Mouse (Mus musculus) C3H10T1/2 (cell line): Measurements from ENCODE around the gene Tepsin. TPM values are rescaled to one million over a fixed set of nuclear protein-coding genes. Genes with fewer than 3 reads are reported as not detected.

ENCODE experiments used
- polyA plus RNA-seq, 2 experiments: library from polyadenylated mRNA; unstranded; fragments of >200 nt; fragmentation: generic; extraction: Trizol; gene quantifications; one replicate each; pipeline ENCODE4 v1.2.1; 2012; ENCODE audit warnings: missing spikeins in 2 of 2

Tepsin gene
- polyA plus RNA-seq = 10 to 100 TPM in 1 of 2 experiments, 1 to 10 TPM in 1; 6.1 to 21.7 TPM

GRCm38 (mm10) chr11:120098588-120099511 is at the start of gene Tepsin, which contains the start of gene Ndufaf8:
Gene Tepsin (minus strand): TSS chr11:120098731.
Gene Ndufaf8 (plus strand): TSS chr11:120098928.

DNA sequence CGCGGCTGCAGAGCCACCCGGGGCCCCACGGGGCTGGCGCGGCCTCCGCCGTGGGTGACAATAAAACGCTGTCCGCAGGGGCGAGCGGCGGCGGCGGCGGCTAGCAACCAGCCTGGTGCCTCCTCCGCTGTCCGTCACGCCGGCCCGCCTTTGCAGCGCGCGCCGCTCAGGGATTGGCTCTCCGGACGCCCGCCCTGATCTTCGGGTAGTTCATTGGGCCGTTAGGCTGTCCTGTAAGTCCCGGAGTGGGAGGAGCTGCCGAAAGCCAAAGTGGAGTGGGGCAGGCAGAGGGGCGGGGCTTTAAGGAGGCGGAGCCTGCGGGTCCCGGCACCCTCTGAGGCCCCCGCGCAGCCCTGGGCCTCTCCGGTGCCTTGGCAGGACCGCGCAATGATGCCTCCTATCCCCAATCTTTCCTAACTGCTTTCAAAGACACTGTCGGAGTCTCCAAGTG is 11.8 kb downstream of the Tepsin start, which contains the start of gene Cep131:
Gene Cep131, minus strand, starts transcription at position 126 of the 451 bp plus-strand sequence.

DNA sequence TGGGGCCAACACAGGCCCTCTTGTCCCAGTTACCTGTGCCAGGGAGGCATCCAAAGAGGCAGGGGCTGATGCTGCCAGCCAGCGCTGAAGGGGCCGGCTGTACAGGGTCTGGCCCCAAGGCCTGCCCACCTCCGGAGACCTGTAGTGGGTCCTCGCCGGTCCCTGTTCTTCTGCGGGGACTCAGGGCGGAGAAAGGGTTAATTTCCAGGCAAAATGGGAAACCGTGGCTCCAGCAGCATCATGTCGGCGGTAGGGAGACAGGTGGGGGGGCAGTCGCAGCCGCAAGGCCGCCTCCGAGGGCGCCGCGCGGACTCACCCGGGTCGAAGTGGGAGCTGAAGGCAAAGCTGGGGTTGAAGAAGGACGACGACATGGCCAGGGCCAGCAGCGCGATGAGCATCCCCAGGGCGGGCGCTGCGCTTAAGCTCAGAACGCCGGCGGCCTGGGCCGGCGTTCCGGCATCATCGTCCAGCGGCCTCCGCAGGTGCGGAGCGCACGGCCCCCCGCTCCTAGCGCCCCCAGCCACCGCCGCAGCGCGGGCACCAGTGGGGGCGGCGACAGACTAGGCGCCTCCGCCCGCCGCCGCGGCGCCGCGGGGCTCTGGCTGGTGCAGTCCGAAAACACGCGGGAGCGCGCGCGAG is 51.9 kb downstream of the Tepsin start, which contains the start of gene Aatk:
Gene Aatk, minus strand, starts transcription at position 615 of the 639 bp plus-strand sequence.

Other genes starting within 250 kb of the Tepsin start
- gene Chmp6, start 185.3 kb downstream of the Tepsin start, polyA plus RNA-seq = 100 to 1,000 TPM in 1 of 2 experiments, 10 to 100 TPM in 1; 79.1 to 102 TPM
- gene Baiap2, start 156.0 kb downstream of the Tepsin start, polyA plus RNA-seq = 100 to 1,000 TPM; 120 to 170 TPM
- gene Aatk, start 51.6 kb downstream of the Tepsin start, polyA plus RNA-seq = 1 to 10 TPM in 1 of 2 experiments, under 1 TPM in 1; 0.04 to 1.1 TPM
- gene Cep131, start 11.9 kb downstream of the Tepsin start, polyA plus RNA-seq = 10 to 100 TPM; 21.9 to 51.6 TPM
- gene Ndufaf8, start 197 bp upstream of the Tepsin start, polyA plus RNA-seq = 100 to 1,000 TPM; 131 to 132 TPM
- gene Slc38a10, start 52.6 kb upstream of the Tepsin start, polyA plus RNA-seq = 100 to 1,000 TPM in 1 of 2 experiments, 10 to 100 TPM in 1; 53.2 to 164 TPM
- gene Bahcc1, start 134.2 kb upstream of the Tepsin start, polyA plus RNA-seq = 10 to 100 TPM in 1 of 2 experiments, 1 to 10 TPM in 1; 4.5 to 19.3 TPM
- 1,000 to 10,000 TPM; 3,031 to 5,204 TPM for gene Actg1, start 249.8 kb upstream of the Tepsin start, polyA plus RNA-seq